Mouse (Mus musculus): Measurements from ENCODE around the gene Dhrs4.

- TF ChIP-seq CTCF (IDR thresholded peaks at IDR 0.05; ENCODE audit: extremely low read depth, insufficient read length, insufficient replicate concordance, low read depth, low read length) (no peak), POLR2A (IDR thresholded peaks at IDR 0.05; ENCODE audit: low read depth, low read length) (no peak)
Measured at GRCm38 (mm10) chr14:55490361-55491201, 12.0 kb downstream of the Dhrs4 start, which contains the start of gene Carmil3.
